Mouse (Mus musculus): Measurements from ENCODE around the gene Srp14.

- no peak for TF ChIP-seq GATA1 (IDR thresholded peaks at IDR 0.05; ENCODE audit: borderline replicate concordance, low read length)
- no peak for TF ChIP-seq FLI1 (IDR thresholded peaks at IDR 0.05; ENCODE audit: low read length)
These were observed 7.4 kb upstream of the Srp14 start for GRCm38 (mm10) chr2:118486933-118487332.
